9 mouse cellular contexts compared by ENCODE assay signal in the genomic region with DNA sequence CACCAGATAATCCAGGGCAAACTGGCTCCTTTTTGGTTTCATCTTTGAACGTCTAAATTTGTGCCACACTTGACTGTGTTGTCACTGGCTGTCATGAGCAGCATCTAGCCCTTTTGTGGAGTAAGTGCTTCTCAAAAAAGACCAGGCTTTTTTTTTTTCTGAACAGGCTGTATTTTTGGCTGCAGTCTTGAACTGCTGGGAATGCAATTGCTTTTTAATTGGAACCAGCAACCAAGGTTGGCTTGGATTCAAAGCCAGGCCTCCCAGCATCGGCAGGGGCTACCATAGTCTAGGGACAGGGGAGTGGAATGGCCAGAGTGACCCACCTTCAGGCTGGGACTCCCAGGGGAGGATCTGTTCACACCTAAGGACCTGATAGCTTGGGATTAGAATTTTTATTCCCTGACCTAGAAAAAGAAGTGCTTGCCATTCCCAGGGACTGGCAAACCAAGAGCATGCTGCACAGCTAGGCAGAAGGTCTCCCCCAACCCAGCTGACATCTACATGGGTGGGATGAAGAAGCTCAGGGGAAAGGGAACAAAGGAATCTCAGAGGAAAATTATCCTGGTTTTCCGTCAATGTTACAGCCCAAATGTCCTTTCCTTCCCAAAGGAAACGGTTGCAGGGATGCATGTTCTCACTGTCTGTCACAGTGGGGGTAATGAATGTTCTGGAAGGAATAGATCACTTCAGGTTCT.
DNase-seq lines count a peak whose midpoint lies in the region; ATAC-seq lines count a peak whose summit lies in the region.
"Had no signal": no experiment of that assay in that cellular context is flagged by ENCODE, and none has a peak within 500 bp of the region (broad histone marks: within the 10 kb centered on the region; RNA-seq: fewer than 3 reads in every experiment).

No protein-coding gene starts in this region.

- WGBS in embryonic facial prominence, embryonic 15.5 days: 21% methylated on average over 4 of the region's 4 CpGs
- WGBS in heart, embryonic 13.5 days: 40% methylated on average over 4 of the region's 4 CpGs

- H3K27ac ChIP-seq in embryonic facial prominence, embryonic 15.5 days (replicated peaks): peak overlapping the region; percentile 74
- peak overlapping the region; percentile 42 for H3K27ac ChIP-seq in heart, embryonic 13.5 days (replicated peaks)
- H3K27ac ChIP-seq: liver, embryonic 13.5 days had no signal

- H3K27me3 ChIP-seq in embryonic facial prominence, embryonic 15.5 days: no peaks in the 10 kb centered on the region
- H3K27me3 ChIP-seq in heart, embryonic 13.5 days (replicated peaks): no peaks in the 10 kb centered on the region
- H3K27me3 ChIP-seq: liver, embryonic 13.5 days had no signal

- no peak overlapping the region for H3K4me2 ChIP-seq in embryonic facial prominence, embryonic 15.5 days (replicated peaks)
- no peak overlapping the region for H3K4me2 ChIP-seq in heart, embryonic 13.5 days
- H3K4me2 ChIP-seq: liver, embryonic 13.5 days had no signal

- H3K4me1 ChIP-seq in embryonic facial prominence, embryonic 15.5 days: 0 out of 2 replicates have a peak, but pooled peaks cover 5% of the 10 kb centered on the region
- H3K4me1 ChIP-seq in heart, embryonic 13.5 days: peaks cover 15% of the 10 kb centered on the region
- H3K4me1 ChIP-seq: liver, embryonic 13.5 days had no signal

- H3K9me3 ChIP-seq in embryonic facial prominence, embryonic 15.5 days (replicated peaks): no peaks in the 10 kb centered on the region
- no peaks in the 10 kb centered on the region for H3K9me3 ChIP-seq in heart, embryonic 13.5 days

- no peak overlapping the region for H3K4me3 ChIP-seq in embryonic facial prominence, embryonic 15.5 days (replicated peaks)
- H3K4me3 ChIP-seq in heart, embryonic 13.5 days: no peak overlapping the region
- H3K4me3 ChIP-seq: liver, embryonic 13.5 days had no signal

- no peaks in the 10 kb centered on the region for H3K36me3 ChIP-seq in embryonic facial prominence, embryonic 15.5 days
- no peaks in the 10 kb centered on the region for H3K36me3 ChIP-seq in heart, embryonic 13.5 days
- H3K36me3 ChIP-seq: liver, embryonic 13.5 days had no signal

- H3K9ac ChIP-seq in embryonic facial prominence, embryonic 15.5 days: no peak overlapping the region
- H3K9ac ChIP-seq in heart, embryonic 13.5 days: no peak overlapping the region
- H3K9ac ChIP-seq: liver, embryonic 13.5 days had no signal

- intact Hi-C loops in left cerebral cortex, postnatal 25 days (cut with DNase I): loop anchor here (5.0 to 10.0 kb wide), 2 partner anchors 243 to 366 kb away; partner anchors contain the start of gene Galnt17

- ATAC-seq in embryonic facial prominence, embryonic 15.5 days (ENCODE audit: insufficient number of reproducible peaks, low FRiP score, low TSS enrichment, low read depth): no peak
- ATAC-seq in heart, embryonic 13.5 days (ENCODE audit: extremely low read depth, insufficient number of reproducible peaks, low FRiP score, low TSS enrichment): no peak

- peak; percentile 26 for DNase-seq in MN1 (ENCODE audit: low spot score)
- peak; percentile 78 for DNase-seq in NIH3T3 (ENCODE audit: low read depth)
- DNase-seq in left cerebral cortex, postnatal 25 days (ENCODE audit: low spot score in 2 of 2): peak; percentile 49 to 81
- DNase-seq in retina, embryonic 14.5 days (ENCODE audit: low spot score): peak; percentile 26
- DNase-seq in thymus, postnatal 25 days: no peak
- DNase-seq in yolk sac, embryonic 10.5 days (ENCODE audit: low spot score): no peak
- DNase-seq: liver, embryonic 13.5 days had no signal

Comparison
In these comparisons a context has a peak if more than half of its experiments do, and no peak if none do; other contexts are left out.
1. DNase-seq: peak in MN1 (single experiment), NIH3T3 (single experiment), left cerebral cortex, postnatal 25 days (2 of 2) and retina, embryonic 14.5 days (single experiment); none in thymus, postnatal 25 days (single experiment) and yolk sac, embryonic 10.5 days (single experiment).